Mouse (Mus musculus) liver, adult 2 months (tissue): ENCODE data around the gene Ssh2.

ENCODE experiments used
- CTCF ChIP-seq: fragments of 200-500 bp; IDR thresholded peaks from 2 replicates; pipeline ENCODE4 v1.5.1; 2011; ENCODE audit warnings: low read depth, low read length, control low read depth
- POLR2A ChIP-seq: fragments of 200-500 bp; IDR thresholded peaks from 2 replicates; pipeline ENCODE4 v1.6.1; 2011; ENCODE audit warnings: low read length, control low read depth; ENCODE audit not compliant: insufficient read depth; ENCODE audit errors: extremely low read depth

- TF ChIP-seq CTCF (peak; percentile 23; the same call in 1 of the 2 replicates), POLR2A (no peak)
Observed at GRCm38 (mm10) chr11:77317721-77318477, 101.8 kb downstream of the Ssh2 start.
